Mouse (Mus musculus) gastrocnemius, postnatal 36 days (tissue): ENCODE measurements around the gene Pdlim1. TPM values are rescaled to one million over a fixed set of nuclear protein-coding genes. Genes with fewer than 3 reads are reported as not detected.

Source experiments
- DNase-seq, 2 experiments: peaks; one replicate each; pipeline ENCODE4 v3.0.0; 2022
- intact Hi-C: fragments of 180-260 bp; cut with DNase I; formaldehyde crosslinking; loops from one replicate; pipeline ENCODE4 v1.15.1; 2025
- long read RNA-seq, 2 experiments: library from polyadenylated mRNA; stranded (forward); transcript quantifications; one replicate each; pipeline ENCODE4 v2.0.0; 2021
- total RNA-seq, 2 experiments: library from RNA; stranded (reverse); gene quantifications; 2 replicates each; pipeline ENCODE4 v1.2.3; 2021

The Pdlim1 gene
- 100 to 1,000 TPM in 1 of 2 experiments, 10 to 100 TPM in 1; 83.7 to 139 TPM for total RNA-seq
- long read RNA-seq, experiment 1, transcript Pdlim1-201 (7 exons, 2,571 nt), result major isoform, 30 of 50 reads
- long read RNA-seq, experiment 1, partial matches to known transcripts, result 2 of 50 reads
- long read RNA-seq, experiment 1, other reads (novel, unspliced or antisense), result 16 of 50 reads
- long read RNA-seq, experiment 2, transcript Pdlim1-201 (7 exons, 2,571 nt), result major isoform, 64 of 94 reads
- long read RNA-seq, experiment 2, partial matches to known transcripts, result 3 of 94 reads
- long read RNA-seq, experiment 2, other reads (novel, unspliced or antisense), result 26 of 94 reads

GRCm38 (mm10) chr19:40271308-40271892 lies at the start of gene Pdlim1:
TSS of gene Pdlim1 (minus strand) at chr19:40271842.
- DNase-seq, result peak; percentile 63 to 68
- intact Hi-C loops, result no loop called here

GRCm38 (mm10) chr19:40319199-40319598 lies 47.6 kb upstream of the Pdlim1 start:
- DNase-seq, result no peak
- intact Hi-C loops, result no loop called here

- intact Hi-C loops, result no loop called here
Measured at GRCm38 (mm10) chr19:40318511-40318910, 46.9 kb upstream of the Pdlim1 start.

GRCm38 (mm10) chr19:40317001-40317400 lies 45.4 kb upstream of the Pdlim1 start:
- intact Hi-C loops, result no loop called here
- DNase-seq, result no peak

More at GRCm38 (mm10) chr19:40318511-40318910, 46.9 kb upstream of the Pdlim1 start:
- DNase-seq, result no peak

- DNase-seq, result no peak
- intact Hi-C loops, result no loop called here
Measured at GRCm38 (mm10) chr19:40314252-40314651, 42.6 kb upstream of the Pdlim1 start.

GRCm38 (mm10) chr19:40311631-40312030 lies 40.0 kb upstream of the Pdlim1 start:
- DNase-seq, result no peak
- intact Hi-C loops, result no loop called here

GRCm38 (mm10) chr19:40310410-40311130 lies 38.9 kb upstream of the Pdlim1 start:
- DNase-seq, result no peak
- intact Hi-C loops, result no loop called here

GRCm38 (mm10) chr19:40309911-40310310 lies 38.3 kb upstream of the Pdlim1 start:
- intact Hi-C loops, result no loop called here
- no peak for DNase-seq

- no peak for DNase-seq
- intact Hi-C loops, result no loop called here
Measured at GRCm38 (mm10) chr19:40307550-40307949, 35.9 kb upstream of the Pdlim1 start.

GRCm38 (mm10) chr19:40306631-40307030 lies 35.0 kb upstream of the Pdlim1 start:
- intact Hi-C loops, result no loop called here
- DNase-seq, result no peak

GRCm38 (mm10) chr19:40305456-40305855 lies 33.8 kb upstream of the Pdlim1 start:
- DNase-seq, result no peak
- intact Hi-C loops, result no loop called here

GRCm38 (mm10) chr19:40302916-40303315 lies 31.3 kb upstream of the Pdlim1 start:
- intact Hi-C loops, result no loop called here
- DNase-seq, result no peak

GRCm38 (mm10) chr19:40302477-40302876 lies 30.8 kb upstream of the Pdlim1 start:
- intact Hi-C loops, result no loop called here
- no peak for DNase-seq

- intact Hi-C loops, result no loop called here
- no peak for DNase-seq
Measured at GRCm38 (mm10) chr19:40299983-40300759, 28.5 kb upstream of the Pdlim1 start.

- intact Hi-C loops, result no loop called here
- no peak for DNase-seq
Measured at GRCm38 (mm10) chr19:40299182-40299581, 27.5 kb upstream of the Pdlim1 start.

- intact Hi-C loops, result no loop called here
- DNase-seq, result no peak
Measured at GRCm38 (mm10) chr19:40298574-40298973, 26.9 kb upstream of the Pdlim1 start.

- DNase-seq, result no peak
Measured at GRCm38 (mm10) chr19:40297798-40298144, 26.1 kb upstream of the Pdlim1 start.

GRCm38 (mm10) chr19:40297078-40297797 lies 25.6 kb upstream of the Pdlim1 start:
- intact Hi-C loops, result no loop called here
- DNase-seq, result no peak

More at GRCm38 (mm10) chr19:40297798-40298144, 26.1 kb upstream of the Pdlim1 start:
- intact Hi-C loops, result no loop called here

GRCm38 (mm10) chr19:40294231-40294630 lies 22.6 kb upstream of the Pdlim1 start:
- intact Hi-C loops, result no loop called here

GRCm38 (mm10) chr19:40293791-40294190 lies 22.1 kb upstream of the Pdlim1 start:
- no peak for DNase-seq
- intact Hi-C loops, result no loop called here

More at GRCm38 (mm10) chr19:40294231-40294630, 22.6 kb upstream of the Pdlim1 start:
- DNase-seq, result no peak
